Mouse (Mus musculus): ENCODE results near the gene Hopx. TPM values are rescaled to one million over a fixed set of nuclear protein-coding genes. Genes with fewer than 3 reads are reported as not detected.

The Hopx gene
- polyA plus RNA-seq, 1 experiment from 2014 or later = 2.8 TPM

DNA sequence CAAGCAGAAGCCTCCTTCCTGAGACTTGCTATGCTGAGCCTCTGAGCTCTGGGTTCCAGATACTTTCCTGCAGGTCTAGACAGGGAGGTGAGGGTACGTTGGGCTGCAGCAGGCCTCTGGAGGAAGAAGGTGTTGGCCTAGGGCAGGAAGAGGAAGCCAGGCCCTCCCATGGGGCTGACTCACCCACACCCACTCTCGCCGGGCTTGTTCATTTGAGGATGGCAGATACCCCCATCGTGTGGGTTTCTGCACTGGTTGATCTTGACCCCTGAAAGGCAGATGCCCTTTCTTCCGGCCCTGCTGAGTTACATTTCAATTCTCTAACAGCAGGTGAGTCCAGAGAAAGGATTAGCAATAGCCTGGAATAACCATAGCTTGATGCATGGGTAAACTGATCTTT lies 22.4 kb downstream of the Hopx start:
- Histone ChIP-seq H3K9ac (ENCODE audit: low read depth, low read length) (no peak overlapping the region), H3K4me2 (ENCODE audit: low read depth, low read length) (no peak overlapping the region), H3K4me1 (ENCODE audit: control insufficient read depth, insufficient read depth, low read length) (0 out of 2 replicates have a peak, but pooled peaks cover 3% of the 10 kb centered on the region), H3K27ac (replicated peaks; ENCODE audit: low read depth, low read length) (no peak overlapping the region), H3K4me3 (ENCODE audit: low read depth, low read length) (no peak overlapping the region), H3K36me3 (ENCODE audit: control insufficient read depth, insufficient read depth, low read length) (no peaks in the 10 kb centered on the region), H3K9me3 (ENCODE audit: control insufficient read depth, low read length) (no peaks in the 10 kb centered on the region), H3K27me3 (replicated peaks; ENCODE audit: control insufficient read depth, insufficient read depth, low read length) (0 out of 2 replicates have a peak, but pooled peaks cover 7% of the 10 kb centered on the region)
- ATAC-seq (ENCODE audit: low read depth) (no peak), DNase-seq (ENCODE audit: low spot score) (no peak)
- 80% methylated on average over 5 of the region's 5 CpGs for WGBS

DNA sequence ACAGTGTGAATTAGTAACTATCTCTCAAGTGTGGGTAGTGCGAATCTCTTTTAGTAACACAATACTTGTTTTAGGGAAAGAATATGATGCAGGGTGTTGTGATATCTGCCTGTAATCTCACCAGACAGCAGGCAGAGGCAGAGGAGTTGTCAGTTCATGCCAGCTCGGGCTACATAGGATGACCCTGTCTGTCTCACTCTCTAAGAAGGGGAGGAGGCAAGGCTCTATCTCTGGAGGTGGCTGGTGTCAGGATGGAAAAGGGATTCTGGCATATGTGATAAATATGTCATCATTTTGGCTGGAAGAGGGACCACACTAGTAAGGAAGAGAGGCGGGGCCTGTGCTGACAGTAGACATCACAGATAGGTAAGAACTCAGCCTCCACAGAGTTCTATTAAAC lies 23.0 kb downstream of the Hopx start:
- Histone ChIP-seq H3K9ac (ENCODE audit: low read depth, low read length) (no peak overlapping the region), H3K9me3 (ENCODE audit: control insufficient read depth, low read length) (no peaks in the 10 kb centered on the region), H3K36me3 (ENCODE audit: control insufficient read depth, insufficient read depth, low read length) (no peaks in the 10 kb centered on the region), H3K4me3 (ENCODE audit: low read depth, low read length) (no peak overlapping the region), H3K27ac (replicated peaks; ENCODE audit: low read depth, low read length) (no peak overlapping the region), H3K4me1 (ENCODE audit: control insufficient read depth, insufficient read depth, low read length) (0 out of 2 replicates have a peak, but pooled peaks cover 3% of the 10 kb centered on the region), H3K4me2 (ENCODE audit: low read depth, low read length) (no peak overlapping the region), H3K27me3 (replicated peaks; ENCODE audit: control insufficient read depth, insufficient read depth, low read length) (0 out of 2 replicates have a peak, but pooled peaks cover 7% of the 10 kb centered on the region)
- 80% methylated on average over 3 of the region's 3 CpGs for WGBS
- no peak for DNase-seq (ENCODE audit: low spot score)
- ATAC-seq (ENCODE audit: low read depth) = no peak

DNA sequence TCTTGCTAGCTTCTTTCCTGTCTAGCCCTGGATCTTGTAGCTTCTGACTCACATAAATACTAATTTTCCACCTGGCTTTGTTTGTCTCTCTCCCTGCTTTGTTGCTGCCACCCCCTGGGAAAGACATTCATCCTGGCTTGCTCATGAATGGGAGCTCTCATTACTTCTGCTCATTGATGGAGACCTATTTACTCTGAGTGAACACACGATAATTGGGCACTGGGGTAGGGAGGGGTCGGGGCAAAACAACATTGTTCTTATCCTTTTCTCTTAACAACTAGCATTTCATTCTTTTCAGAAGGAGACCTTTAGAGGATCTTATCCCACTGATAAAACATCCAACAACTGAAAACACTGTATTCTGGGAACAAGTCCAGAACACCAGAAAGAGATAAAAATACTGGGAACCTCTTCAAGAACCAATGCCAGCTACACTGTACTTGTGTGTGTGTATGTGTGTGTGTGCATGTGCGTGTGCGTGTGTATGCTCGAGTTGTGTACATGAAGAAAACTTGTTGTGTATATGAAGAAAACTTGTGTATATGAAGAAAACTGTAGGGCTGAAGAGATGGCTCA lies 24.3 kb downstream of the Hopx start:
- H3K4me3 ChIP-seq (ENCODE audit: low read depth, low read length) = no peak overlapping the region
- ATAC-seq (ENCODE audit: low read depth) = peak; percentile 55
- DNase-seq (ENCODE audit: low spot score) = peak; percentile 39

DNA sequence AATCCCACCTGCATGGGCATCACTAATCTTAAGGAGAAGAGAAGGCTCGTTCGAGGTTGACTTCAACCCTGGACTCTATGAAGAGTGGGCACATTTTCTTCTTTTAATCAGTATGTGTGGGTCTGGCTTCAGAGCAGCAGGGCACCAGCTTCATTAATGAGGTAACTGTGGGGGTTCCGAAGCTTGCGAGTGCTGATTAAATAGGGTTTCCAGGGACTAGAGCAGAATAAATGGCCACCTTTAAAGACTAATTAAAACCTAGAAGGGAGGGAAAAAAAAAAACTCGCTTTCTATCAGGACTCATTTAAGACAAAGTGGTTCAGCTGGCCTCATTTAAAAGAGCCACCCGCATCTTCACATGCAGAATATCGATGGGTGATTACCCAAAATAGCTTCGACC lies 25.0 kb downstream of the Hopx start:
- Histone ChIP-seq H3K9ac (ENCODE audit: low read depth, low read length) (no peak overlapping the region), H3K36me3 (ENCODE audit: control insufficient read depth, insufficient read depth, low read length) (no peaks in the 10 kb centered on the region), H3K4me2 (ENCODE audit: low read depth, low read length) (no peak overlapping the region), H3K4me1 (ENCODE audit: control insufficient read depth, insufficient read depth, low read length) (0 out of 2 replicates have a peak, but pooled peaks cover 3% of the 10 kb centered on the region), H3K27me3 (replicated peaks; ENCODE audit: control insufficient read depth, insufficient read depth, low read length) (0 out of 2 replicates have a peak, but pooled peaks cover 7% of the 10 kb centered on the region), H3K4me3 (ENCODE audit: low read depth, low read length) (no peak overlapping the region), H3K9me3 (ENCODE audit: control insufficient read depth, low read length) (no peaks in the 10 kb centered on the region), H3K27ac (replicated peaks; ENCODE audit: low read depth, low read length) (no peak overlapping the region)
- DNase-seq (ENCODE audit: low spot score) (no peak), ATAC-seq (ENCODE audit: low read depth) (peak; percentile 36; the same call in 1 of the 2 replicates)
- 70% methylated on average over 8 of the region's 8 CpGs for WGBS

More for the DNA sequence above, 24.3 kb downstream of the Hopx start:
- H3K9me3 ChIP-seq (ENCODE audit: control insufficient read depth, low read length) = no peaks in the 10 kb centered on the region
- 0 out of 2 replicates have a peak, but pooled peaks cover 7% of the 10 kb centered on the region for H3K27me3 ChIP-seq (replicated peaks; ENCODE audit: control insufficient read depth, insufficient read depth, low read length)
- H3K9ac ChIP-seq (ENCODE audit: low read depth, low read length) = no peak overlapping the region
- no peak overlapping the region for H3K4me2 ChIP-seq (ENCODE audit: low read depth, low read length)
- H3K4me1 ChIP-seq (ENCODE audit: control insufficient read depth, insufficient read depth, low read length) = 0 out of 2 replicates have a peak, but pooled peaks cover 3% of the 10 kb centered on the region
- no peak overlapping the region for H3K27ac ChIP-seq (replicated peaks; ENCODE audit: low read depth, low read length)
- WGBS = 60% methylated on average over 5 of the region's 5 CpGs
- H3K36me3 ChIP-seq (ENCODE audit: control insufficient read depth, insufficient read depth, low read length) = no peaks in the 10 kb centered on the region

DNA sequence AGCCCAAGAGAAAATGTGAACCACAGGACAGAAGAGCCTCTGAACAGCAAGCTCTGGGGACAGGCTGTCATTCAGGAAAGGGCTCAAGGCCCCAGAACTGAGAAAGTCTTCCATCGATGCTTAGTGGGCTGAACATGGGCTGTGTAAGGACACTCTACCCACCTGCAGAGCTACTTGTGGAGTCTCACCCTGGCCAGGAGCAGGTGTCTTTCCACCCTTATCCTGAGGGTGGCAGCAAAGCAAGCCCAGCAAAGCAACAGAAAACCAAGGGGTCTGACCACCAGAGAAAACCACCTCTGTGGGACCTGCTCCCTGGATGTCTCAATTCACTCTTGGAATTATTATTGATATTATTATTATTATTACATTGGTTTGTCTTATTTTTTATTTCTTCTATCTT lies 25.6 kb downstream of the Hopx start:
- Histone ChIP-seq H3K27ac (replicated peaks; ENCODE audit: low read depth, low read length) (no peak overlapping the region), H3K27me3 (replicated peaks; ENCODE audit: control insufficient read depth, insufficient read depth, low read length) (0 out of 2 replicates have a peak, but pooled peaks cover 7% of the 10 kb centered on the region), H3K4me3 (ENCODE audit: low read depth, low read length) (no peak overlapping the region), H3K9ac (ENCODE audit: low read depth, low read length) (no peak overlapping the region), H3K36me3 (ENCODE audit: control insufficient read depth, insufficient read depth, low read length) (no peaks in the 10 kb centered on the region), H3K4me1 (ENCODE audit: control insufficient read depth, insufficient read depth, low read length) (0 out of 2 replicates have a peak, but pooled peaks cover 3% of the 10 kb centered on the region), H3K4me2 (ENCODE audit: low read depth, low read length) (no peak overlapping the region), H3K9me3 (ENCODE audit: control insufficient read depth, low read length) (no peaks in the 10 kb centered on the region)
- ATAC-seq (ENCODE audit: low read depth) = peak; percentile 44; the same call in 1 of the 2 replicates
- peak; percentile 44 for DNase-seq (ENCODE audit: low spot score)
- 55% methylated on average over 1 of the region's 1 CpGs for WGBS

DNA sequence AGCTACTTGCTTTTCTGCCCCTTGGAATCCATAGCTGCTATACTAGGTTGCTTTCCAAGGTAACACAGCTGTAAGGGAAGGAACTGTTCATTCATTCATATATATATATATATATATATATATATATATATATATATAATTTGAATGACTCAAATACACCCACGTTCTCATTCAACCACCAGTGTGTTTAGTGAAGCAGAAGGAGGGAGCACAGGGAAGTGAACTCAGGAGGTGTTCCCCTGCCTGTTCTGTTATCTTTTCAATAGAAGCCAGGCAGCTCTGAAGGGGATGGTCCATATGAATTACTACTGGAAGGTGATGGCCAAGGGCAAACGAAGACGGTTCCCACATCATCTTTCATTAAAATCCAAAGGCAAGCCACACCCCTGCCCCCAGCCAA lies 27.8 kb downstream of the Hopx start:
- no peak for DNase-seq (ENCODE audit: low spot score)
- no peak for ATAC-seq (ENCODE audit: low read depth)
- Histone ChIP-seq H3K9me3 (ENCODE audit: control insufficient read depth, low read length) (no peaks in the 10 kb centered on the region), H3K27ac (replicated peaks; ENCODE audit: low read depth, low read length) (no peak overlapping the region), H3K4me1 (ENCODE audit: control insufficient read depth, insufficient read depth, low read length) (no peaks in the 10 kb centered on the region), H3K4me3 (ENCODE audit: low read depth, low read length) (no peak overlapping the region), H3K36me3 (ENCODE audit: control insufficient read depth, insufficient read depth, low read length) (no peaks in the 10 kb centered on the region), H3K27me3 (replicated peaks; ENCODE audit: control insufficient read depth, insufficient read depth, low read length) (no peaks in the 10 kb centered on the region), H3K4me2 (ENCODE audit: low read depth, low read length) (no peak overlapping the region), H3K9ac (ENCODE audit: low read depth, low read length) (no peak overlapping the region)
- 79% methylated on average over 3 of the region's 3 CpGs for WGBS

DNA sequence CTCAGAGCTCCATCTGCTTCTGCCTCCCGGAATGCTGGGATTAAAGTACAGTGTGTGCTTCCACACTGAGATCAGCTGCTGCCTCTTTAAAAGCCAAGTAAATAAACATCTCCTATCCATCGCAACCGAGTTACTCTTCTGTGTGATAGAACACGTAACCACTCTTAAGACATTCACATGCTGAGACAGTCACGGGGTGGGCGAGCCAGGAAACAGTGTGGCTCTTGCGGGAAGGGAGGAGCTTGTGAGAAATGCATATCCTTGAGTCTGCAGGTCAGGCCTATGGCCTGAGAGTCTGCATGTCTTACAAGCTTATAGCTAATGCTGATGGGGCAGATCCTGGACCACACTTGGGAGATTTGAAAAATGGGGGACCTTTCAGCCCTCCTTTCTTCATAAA lies 28.4 kb downstream of the Hopx start:
- Histone ChIP-seq H3K27me3 (replicated peaks; ENCODE audit: control insufficient read depth, insufficient read depth, low read length) (no peaks in the 10 kb centered on the region), H3K36me3 (ENCODE audit: control insufficient read depth, insufficient read depth, low read length) (no peaks in the 10 kb centered on the region), H3K4me3 (ENCODE audit: low read depth, low read length) (no peak overlapping the region), H3K4me2 (ENCODE audit: low read depth, low read length) (no peak overlapping the region), H3K9me3 (ENCODE audit: control insufficient read depth, low read length) (no peaks in the 10 kb centered on the region), H3K4me1 (ENCODE audit: control insufficient read depth, insufficient read depth, low read length) (no peaks in the 10 kb centered on the region), H3K9ac (ENCODE audit: low read depth, low read length) (no peak overlapping the region), H3K27ac (replicated peaks; ENCODE audit: low read depth, low read length) (no peak overlapping the region)
- 88% methylated on average over 7 of the region's 7 CpGs for WGBS
- ATAC-seq (ENCODE audit: low read depth) (no peak), DNase-seq (ENCODE audit: low spot score) (no peak)

DNA sequence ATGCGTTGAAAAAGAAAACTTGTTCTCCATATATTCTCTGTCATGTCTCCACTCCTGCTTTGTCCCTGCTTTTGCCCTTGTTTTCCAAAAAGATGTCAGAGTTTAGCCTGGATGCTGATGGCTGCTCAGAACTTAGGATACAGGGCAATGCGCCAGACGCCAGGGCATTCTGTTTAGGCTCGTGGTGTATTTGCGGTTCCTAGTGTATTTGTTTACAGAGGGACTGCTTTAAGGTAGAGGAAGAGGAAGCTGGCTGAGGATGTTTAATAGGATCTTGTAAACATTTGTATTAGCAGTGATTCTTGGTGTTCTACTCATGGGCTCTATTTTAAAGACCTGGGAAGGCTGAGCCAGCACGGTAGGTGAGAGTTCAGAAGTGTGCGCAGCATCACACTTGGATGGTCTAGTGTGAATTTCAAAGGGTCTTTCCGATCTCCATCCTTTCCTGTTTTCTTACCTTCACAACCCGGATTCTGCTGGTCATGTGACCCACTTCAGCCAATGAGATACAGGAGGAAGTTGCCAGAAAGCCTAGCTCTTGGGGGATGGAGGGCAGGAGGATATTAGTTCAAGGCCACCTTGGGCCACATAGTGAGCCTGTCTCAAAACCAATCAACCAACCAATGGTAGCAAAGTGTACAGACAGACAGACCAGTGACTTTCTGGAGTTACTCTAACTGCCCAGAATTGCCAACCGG lies 29.0 kb downstream of the Hopx start:
- no peaks in the 10 kb centered on the region for H3K4me1 ChIP-seq (ENCODE audit: control insufficient read depth, insufficient read depth, low read length)
- ATAC-seq (ENCODE audit: low read depth) (no peak), DNase-seq (ENCODE audit: low spot score) (no peak)
- H3K27me3 ChIP-seq (replicated peaks; ENCODE audit: control insufficient read depth, insufficient read depth, low read length) = no peaks in the 10 kb centered on the region
- H3K27ac ChIP-seq (replicated peaks; ENCODE audit: low read depth, low read length) = no peak overlapping the region
- no peaks in the 10 kb centered on the region for H3K9me3 ChIP-seq (ENCODE audit: control insufficient read depth, low read length)
- no peak overlapping the region for H3K4me3 ChIP-seq (ENCODE audit: low read depth, low read length)
- no peak overlapping the region for H3K4me2 ChIP-seq (ENCODE audit: low read depth, low read length)
- 86% methylated on average over 10 of the region's 10 CpGs for WGBS
- H3K36me3 ChIP-seq (ENCODE audit: control insufficient read depth, insufficient read depth, low read length) = no peaks in the 10 kb centered on the region
- H3K9ac ChIP-seq (ENCODE audit: low read depth, low read length) = no peak overlapping the region
